Mouse (Mus musculus) stomach, postnatal 0 days (tissue): ENCODE measurements at regions not wholly inside any gene's neighbourhood (a gene's known extent, or its start where the extent isn't known, plus 50 kb on each side); places are given as distances from the start of the nearest gene placed in this dataset.

ENCODE experiments used
- ATAC-seq: fragments of 200-750 bp; cut with Nextera tagmentation; 2 replicates; pipeline ENCODE4 v1.8.0; 2017; ENCODE audit not compliant: low FRiP score, low TSS enrichment
- DNase-seq: peaks from one replicate; pipeline ENCODE4 v3.0.0-alpha.2; 2016; ENCODE audit warnings: low spot score
- H3K27ac ChIP-seq: fragments of 300-500 bp; sonication (generic); replicated peaks from 2 replicates; pipeline ENCODE4 v1.5.1; 2014; ENCODE audit warnings: mild to moderate bottlenecking, control low read depth
- H3K27me3 ChIP-seq: fragments of 300-500 bp; sonication (generic); 2 replicates; pipeline ENCODE4 v1.6.1; 2014; ENCODE audit warnings: low read length; ENCODE audit not compliant: control insufficient read depth, insufficient read depth
- H3K36me3 ChIP-seq: fragments of 300-500 bp; sonication (generic); 2 replicates; pipeline ENCODE4 v1.6.1; 2014; ENCODE audit warnings: low read length, mixed read lengths; ENCODE audit not compliant: control insufficient read depth, insufficient read depth
- H3K4me1 ChIP-seq: fragments of 300-500 bp; sonication (generic); replicated peaks from 2 replicates; pipeline ENCODE4 v1.6.1; 2014; ENCODE audit warnings: antibody characterized with exemption; ENCODE audit not compliant: control insufficient read depth, insufficient read depth
- H3K4me2 ChIP-seq: fragments of 300-500 bp; sonication (generic); replicated peaks from 2 replicates; pipeline ENCODE4 v1.6.1; 2014; ENCODE audit warnings: low read depth, mild to moderate bottlenecking, control low read depth, moderate library complexity
- H3K4me3 ChIP-seq: fragments of 300-500 bp; sonication (generic); 2 replicates; pipeline ENCODE4 v1.5.1; 2014; ENCODE audit warnings: low read depth, low read length, control low read depth
- H3K9ac ChIP-seq: fragments of 300-500 bp; sonication (generic); 2 replicates; pipeline ENCODE4 v1.6.1; 2014; ENCODE audit warnings: mild to moderate bottlenecking, low read length, control low read depth, mixed read lengths
- H3K9me3 ChIP-seq: fragments of 300-500 bp; sonication (generic); 2 replicates; pipeline ENCODE4 v1.6.1; 2016; ENCODE audit warnings: low read length; ENCODE audit not compliant: control insufficient read depth
- CTCF ChIP-seq: IDR thresholded peaks from 2 replicates; pipeline ENCODE4 v1.5.1; 2016; ENCODE audit warnings: antibody characterized with exemption, low read depth, mild to moderate bottlenecking, moderate library complexity
- EP300 ChIP-seq: optimal IDR thresholded peaks from 2 replicates; pipeline ENCODE3; 2016; ENCODE audit warnings: antibody characterized with exemption
- WGBS: fragments of 180-500 bp; shearing (Covaris S2); extraction: QIAGEN DNeasy Blood & Tissue Kit; methylation state at CpG from one replicate; pipeline ENCODE4 v1.1.7; 2014; 5-methylcytosine and 5-hydroxymethylcytosine counted together

- Histone ChIP-seq H3K9me3 (no peaks in the 10 kb centered on the region), H3K9ac (no peak overlapping the region), H3K4me1 (no peaks in the 10 kb centered on the region), H3K4me2 (no peak overlapping the region), H3K36me3 (no peaks in the 10 kb centered on the region), H3K27me3 (no peaks in the 10 kb centered on the region), H3K4me3 (no peak overlapping the region), H3K27ac (no peak overlapping the region)
- DNase-seq (no peak), ATAC-seq (no peak)
- WGBS = 66% methylated on average over 4 of the region's 4 CpGs
- no peak for TF ChIP-seq EP300
- TF ChIP-seq CTCF = no peak
These were observed 137.5 kb upstream of the Synpr start for GRCm38 (mm10) chr14:13146959-13147535.

- Histone ChIP-seq H3K9ac (no peak overlapping the region), H3K27ac (no peak overlapping the region), H3K9me3 (no peaks in the 10 kb centered on the region), H3K4me1 (no peaks in the 10 kb centered on the region), H3K27me3 (no peaks in the 10 kb centered on the region), H3K4me2 (no peak overlapping the region), H3K36me3 (no peaks in the 10 kb centered on the region), H3K4me3 (no peak overlapping the region)
- TF ChIP-seq CTCF (no peak), EP300 (no peak)
- 41% methylated on average over 1 of the region's 1 CpGs for WGBS
- no peak for DNase-seq
- no peak for ATAC-seq
These were observed 135.0 kb upstream of the Synpr start for GRCm38 (mm10) chr14:13149617-13150016.

- no peak overlapping the region for H3K9ac ChIP-seq
- no peak for ATAC-seq
- no peak overlapping the region for H3K4me3 ChIP-seq
- TF ChIP-seq CTCF (no peak), EP300 (no peak)
- 47% methylated on average over 1 of the region's 1 CpGs for WGBS
- no peak overlapping the region for H3K4me2 ChIP-seq
- DNase-seq = no peak
- H3K4me1 ChIP-seq = no peaks in the 10 kb centered on the region
- no peak overlapping the region for H3K27ac ChIP-seq
- no peaks in the 10 kb centered on the region for H3K9me3 ChIP-seq
- H3K27me3 ChIP-seq = no peaks in the 10 kb centered on the region
- H3K36me3 ChIP-seq = no peaks in the 10 kb centered on the region
These were observed 132.9 kb upstream of the Synpr start for GRCm38 (mm10) chr14:13151672-13152071.

GRCm38 (mm10) chr14:13176149-13176548 is 108.4 kb upstream of the Synpr start:
- no peaks in the 10 kb centered on the region for H3K36me3 ChIP-seq
- TF ChIP-seq EP300 = no peak
- no peak for TF ChIP-seq CTCF
- ATAC-seq = no peak
- no peaks in the 10 kb centered on the region for H3K27me3 ChIP-seq
- H3K4me3 ChIP-seq = no peak overlapping the region
- H3K27ac ChIP-seq = no peak overlapping the region
- H3K4me1 ChIP-seq = no peaks in the 10 kb centered on the region
- no peak for DNase-seq
- 54% methylated on average over 3 of the region's 3 CpGs for WGBS
- H3K9me3 ChIP-seq = no peaks in the 10 kb centered on the region
- no peak overlapping the region for H3K4me2 ChIP-seq
- H3K9ac ChIP-seq = no peak overlapping the region

- Histone ChIP-seq H3K9me3 (no peaks in the 10 kb centered on the region), H3K27me3 (no peaks in the 10 kb centered on the region), H3K9ac (no peak overlapping the region), H3K4me3 (no peak overlapping the region), H3K36me3 (no peaks in the 10 kb centered on the region), H3K4me1 (no peaks in the 10 kb centered on the region), H3K4me2 (no peak overlapping the region), H3K27ac (no peak overlapping the region)
- DNase-seq = no peak
- ATAC-seq = no peak
- TF ChIP-seq CTCF = no peak
- no peak for TF ChIP-seq EP300
- 87% methylated on average over 1 of the region's 1 CpGs for WGBS
These were observed 106.7 kb upstream of the Synpr start for GRCm38 (mm10) chr14:13177906-13178305.

GRCm38 (mm10) chr14:13190801-13191200 is 93.8 kb upstream of the Synpr start:
- no peaks in the 10 kb centered on the region for H3K9me3 ChIP-seq
- H3K9ac ChIP-seq = no peak overlapping the region
- H3K27me3 ChIP-seq = no peaks in the 10 kb centered on the region
- no peak overlapping the region for H3K4me2 ChIP-seq
- H3K27ac ChIP-seq = no peak overlapping the region
- no peak for DNase-seq
- TF ChIP-seq EP300 (no peak), CTCF (no peak)
- ATAC-seq = no peak
- H3K36me3 ChIP-seq = no peaks in the 10 kb centered on the region
- H3K4me1 ChIP-seq = no peaks in the 10 kb centered on the region
- WGBS = 44% methylated on average over 1 of the region's 1 CpGs
- no peak overlapping the region for H3K4me3 ChIP-seq
